Mouse (Mus musculus): Measurements from ENCODE around the gene Tipin.

- TF ChIP-seq CTCF (IDR thresholded peaks at IDR 0.05; ENCODE audit: low read depth, low read length) (no peak), POLR2A (IDR thresholded peaks at IDR 0.05; ENCODE audit: insufficient read depth, low read length) (no peak), EP300 (IDR thresholded peaks at IDR 0.05; ENCODE audit: insufficient read depth, low read depth, low read length) (no peak)
Measured at GRCm38 (mm10) chr9:64249371-64249770, 32.0 kb upstream of the Tipin start.
